Mouse (Mus musculus): ENCODE results near the gene Lrp1.

DNA sequence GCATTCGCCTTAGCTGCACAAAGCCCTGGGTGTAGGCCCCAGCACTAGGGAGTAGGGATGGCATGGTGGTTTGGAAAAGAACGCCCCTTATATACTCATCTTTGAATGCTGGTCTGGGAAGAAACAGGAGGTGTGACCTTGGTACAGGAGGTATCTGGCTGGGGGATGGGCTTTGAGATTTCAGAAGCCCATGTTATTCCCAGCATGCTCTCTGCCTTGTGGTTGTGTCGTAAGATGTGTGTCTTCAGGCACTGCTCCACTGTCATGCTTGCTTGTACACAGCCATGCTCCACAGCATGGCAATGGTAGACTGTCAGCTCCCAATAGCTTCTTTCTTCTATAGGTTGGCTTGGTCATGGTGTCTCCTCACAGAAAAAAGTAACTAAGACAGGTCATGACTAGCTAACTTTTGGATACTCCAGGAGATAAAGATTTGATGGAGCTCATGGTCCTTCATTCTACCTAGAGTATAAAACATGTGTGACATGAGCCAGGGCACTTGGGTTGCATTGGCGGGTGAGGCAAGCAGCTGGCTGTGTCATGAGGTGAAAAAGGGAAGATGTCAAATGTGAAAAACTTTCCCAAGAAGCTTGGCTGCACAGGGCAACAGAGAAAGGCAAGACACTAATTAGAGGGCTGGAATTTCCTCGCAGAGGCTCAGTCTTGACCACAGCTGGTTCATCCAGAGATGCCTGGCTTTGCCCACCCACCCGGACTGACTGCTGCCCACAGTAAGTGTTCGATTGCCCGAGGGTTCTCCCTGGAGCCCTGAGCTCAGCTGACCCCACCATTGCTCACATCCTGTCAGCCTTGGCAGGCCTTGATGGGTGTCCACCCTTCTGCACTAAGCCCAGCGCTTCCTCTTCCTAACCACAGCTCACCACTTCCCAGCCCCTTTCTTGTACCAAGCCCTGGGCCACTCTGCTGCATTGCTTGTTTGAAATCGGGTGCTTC lies 10.6 kb upstream of the Lrp1 start:
- TF ChIP-seq CTCF (IDR thresholded peaks at IDR 0.05; ENCODE audit: borderline replicate concordance, insufficient read depth, low read length) (no peak), POLR2A (IDR thresholded peaks at IDR 0.05; ENCODE audit: low read depth, low read length) (no peak)

Measured in embryonic fibroblast, embryonic 13.5 days (primary cell).